Mouse (Mus musculus): ENCODE measurements around the gene Lgals4.

Gene Lgals4

DNA sequence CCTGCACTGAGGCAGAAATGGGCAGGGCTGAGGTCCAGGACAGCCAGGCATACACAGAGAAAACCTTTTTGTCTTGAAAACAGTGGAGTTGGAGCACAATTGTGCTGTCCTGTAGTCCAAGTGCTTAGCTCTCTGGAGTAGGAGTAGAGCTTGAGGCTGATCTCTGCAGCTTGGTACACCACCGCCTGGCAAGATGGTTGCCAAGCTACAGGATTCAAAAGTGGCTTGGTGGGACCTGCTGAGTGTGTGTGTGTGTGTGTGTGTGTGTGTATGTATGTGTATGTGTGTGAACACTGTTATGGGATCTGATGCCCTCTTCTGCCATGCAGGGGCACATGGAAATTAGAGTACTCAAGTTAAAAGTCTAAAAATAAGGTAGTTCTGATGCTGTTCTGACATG lies 11.1 kb upstream of the Lgals4 start:
- DNase-seq (ENCODE audit: low read depth) = no peak

- DNase-seq (ENCODE audit: low read depth) = no peak
Observed at GRCm38 (mm10) chr7:28822993-28823903, 10.4 kb upstream of the Lgals4 start.

- no peak for DNase-seq (ENCODE audit: low read depth)
Observed at GRCm38 (mm10) chr7:28823932-28824331, 9.7 kb upstream of the Lgals4 start.

DNA sequence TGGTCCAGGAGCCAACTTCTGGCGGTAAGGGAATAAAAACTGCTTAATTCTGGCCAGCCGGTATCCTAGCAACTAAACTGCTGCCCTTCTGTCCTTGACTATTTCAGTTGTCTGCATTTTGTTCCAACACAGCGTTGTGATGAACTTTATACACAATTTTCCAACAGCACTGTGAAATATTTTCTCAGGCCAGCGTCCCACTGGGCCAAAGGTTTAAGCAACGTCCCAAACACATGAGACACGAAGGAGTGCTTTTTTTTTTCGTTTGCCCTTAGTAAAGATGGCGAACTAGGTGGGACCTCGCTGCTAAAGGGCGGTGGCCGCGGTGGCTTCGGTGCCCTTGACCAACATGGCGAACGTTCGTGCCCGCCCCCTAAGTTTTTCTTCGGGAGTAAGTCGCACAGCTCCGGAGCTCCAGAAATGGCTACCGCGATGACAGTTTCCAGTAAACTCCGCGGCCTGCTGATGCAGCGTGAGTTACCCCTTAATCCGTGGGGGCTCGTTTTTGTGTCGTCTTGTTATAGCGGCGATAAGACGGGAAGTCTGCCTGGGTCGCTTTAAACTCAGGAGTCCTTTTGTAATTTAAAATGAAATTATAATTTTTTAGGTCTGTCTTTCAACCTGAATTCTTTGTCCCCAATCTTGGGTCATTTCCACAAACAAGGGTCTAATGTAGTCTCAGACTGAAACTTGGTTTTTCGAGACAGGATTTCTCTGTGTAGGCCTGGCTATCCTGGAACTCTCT lies 8.5 kb upstream of the Lgals4 start, which contains the start of gene Ech1:
TSS of gene Ech1 (plus strand) at position 277 of the 745 bp plus-strand sequence.
- DNase-seq (ENCODE audit: low read depth) = peak; percentile 99

DNA sequence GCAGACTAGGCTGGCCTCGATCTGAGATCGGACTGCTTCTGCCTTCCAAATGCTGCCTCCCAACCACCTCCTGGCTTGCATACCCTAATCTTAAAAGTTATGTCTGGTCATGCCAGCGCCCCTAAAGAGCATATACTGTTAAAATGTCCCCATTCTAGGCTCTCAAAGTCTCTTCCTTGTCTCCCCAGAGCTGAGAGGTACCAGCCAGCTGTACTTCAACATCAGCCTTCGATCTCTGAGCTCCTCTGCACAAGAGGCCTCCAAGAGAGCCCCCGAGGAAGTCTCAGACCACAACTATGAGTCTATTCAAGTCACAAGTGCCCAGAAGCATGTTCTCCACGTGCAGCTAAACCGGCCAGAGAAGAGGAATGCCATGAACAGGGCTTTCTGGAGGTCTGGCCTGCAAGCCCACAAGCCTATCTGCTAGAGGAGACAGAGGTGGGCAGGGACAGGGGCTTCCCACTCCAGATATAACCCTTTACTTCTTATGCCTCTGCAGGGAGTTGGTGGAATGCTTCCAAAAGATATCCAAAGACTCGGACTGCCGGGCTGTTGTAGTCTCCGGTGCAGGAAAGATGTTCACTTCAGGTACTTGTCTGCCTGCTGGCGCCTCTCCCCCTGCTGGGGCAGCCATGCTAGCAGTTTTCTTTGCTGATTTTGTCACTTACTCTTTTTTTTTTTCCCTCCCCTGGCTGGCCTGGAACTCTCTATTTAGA lies 7.8 kb upstream of the Lgals4 start:
- DNase-seq (ENCODE audit: low read depth) = no peak

- no peak for DNase-seq (ENCODE audit: low read depth)
Observed at GRCm38 (mm10) chr7:28826402-28826772, 7.3 kb upstream of the Lgals4 start.

GRCm38 (mm10) chr7:28827338-28827737 lies 6.3 kb upstream of the Lgals4 start:
- no peak for DNase-seq (ENCODE audit: low read depth)

DNA sequence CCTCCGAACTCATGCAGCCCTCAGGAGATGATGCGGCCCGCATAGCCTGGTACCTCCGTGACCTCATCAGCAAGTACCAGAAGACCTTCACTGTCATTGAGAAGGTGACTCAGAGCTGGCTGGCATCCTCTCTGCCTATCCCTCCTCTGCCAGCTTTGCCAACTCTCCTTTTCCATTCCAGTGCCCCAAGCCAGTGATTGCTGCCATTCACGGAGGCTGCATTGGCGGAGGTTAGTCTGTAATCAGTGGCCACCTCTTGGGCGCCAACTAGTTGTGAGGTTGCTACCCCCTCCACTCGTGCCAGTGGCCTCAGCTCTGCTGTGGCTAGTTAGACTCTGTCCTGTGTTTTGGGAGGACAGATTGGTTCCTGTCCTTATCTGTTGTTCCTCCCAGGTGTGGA lies 3.8 kb upstream of the Lgals4 start:
- DNase-seq (ENCODE audit: low read depth) = no peak

- no peak for DNase-seq (ENCODE audit: low read depth)
Observed at GRCm38 (mm10) chr7:28830981-28831380, 2.7 kb upstream of the Lgals4 start.

DNA sequence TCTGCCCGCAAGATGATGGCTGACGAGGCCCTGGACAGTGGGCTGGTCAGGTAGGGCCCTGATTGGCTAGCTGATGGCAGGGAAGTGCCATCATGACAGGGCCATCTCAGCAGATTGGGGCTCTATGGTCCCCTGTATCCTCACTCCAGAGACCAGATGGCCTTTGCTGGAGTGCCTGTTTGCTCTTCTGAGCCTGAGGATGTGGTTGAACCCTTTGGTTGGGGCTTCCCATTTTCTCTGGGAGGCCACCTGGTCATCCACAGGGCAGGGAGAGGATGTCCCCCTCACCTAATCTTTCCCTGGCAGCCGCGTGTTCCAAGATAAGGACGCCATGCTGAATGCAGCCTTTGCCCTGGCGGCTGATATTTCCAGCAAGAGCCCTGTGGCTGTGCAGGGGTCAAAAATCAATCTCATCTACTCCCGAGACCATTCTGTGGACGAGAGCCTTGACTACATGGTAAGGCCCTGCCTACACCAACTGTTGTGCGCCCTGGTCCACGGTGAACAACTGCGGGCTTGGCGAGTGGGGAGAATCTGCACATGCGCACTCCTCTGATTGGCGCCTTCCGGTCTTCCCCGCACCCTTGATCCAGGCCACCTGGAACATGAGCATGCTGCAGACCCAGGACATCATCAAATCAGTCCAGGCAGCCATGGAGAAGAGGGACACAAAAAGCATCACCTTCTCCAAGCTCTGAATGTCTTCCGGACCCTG lies 2.1 kb upstream of the Lgals4 start:
- DNase-seq (ENCODE audit: low read depth) = no peak

- no peak for DNase-seq (ENCODE audit: low read depth)
Observed at GRCm38 (mm10) chr7:28832137-28832536, 1.5 kb upstream of the Lgals4 start.

GRCm38 (mm10) chr7:28836936-28837335 lies 3.3 kb downstream of the Lgals4 start:
- DNase-seq (ENCODE audit: low read depth) = no peak

- DNase-seq (ENCODE audit: low read depth) = no peak
Observed at GRCm38 (mm10) chr7:28838331-28838730, 4.7 kb downstream of the Lgals4 start.

DNA sequence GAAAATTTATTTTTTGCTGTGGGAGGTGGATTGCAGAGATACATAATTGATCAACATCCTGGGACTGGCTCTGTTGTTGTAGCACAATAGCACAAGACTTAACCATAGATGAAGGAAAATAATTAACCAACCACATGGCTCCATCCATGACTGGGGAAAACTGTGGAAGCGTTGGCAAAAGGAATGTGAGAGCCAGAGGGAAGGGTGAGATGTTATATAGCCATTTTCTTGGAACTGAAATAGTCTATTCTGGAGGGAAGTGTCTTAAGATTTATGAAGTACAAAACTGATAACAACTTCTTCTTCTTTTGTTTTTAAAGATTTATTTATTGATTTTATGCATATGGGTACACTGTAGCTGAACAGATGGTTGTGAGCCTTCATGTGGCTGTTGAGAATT lies 13.6 kb downstream of the Lgals4 start:
- no peak for DNase-seq (ENCODE audit: low read depth)

DNA sequence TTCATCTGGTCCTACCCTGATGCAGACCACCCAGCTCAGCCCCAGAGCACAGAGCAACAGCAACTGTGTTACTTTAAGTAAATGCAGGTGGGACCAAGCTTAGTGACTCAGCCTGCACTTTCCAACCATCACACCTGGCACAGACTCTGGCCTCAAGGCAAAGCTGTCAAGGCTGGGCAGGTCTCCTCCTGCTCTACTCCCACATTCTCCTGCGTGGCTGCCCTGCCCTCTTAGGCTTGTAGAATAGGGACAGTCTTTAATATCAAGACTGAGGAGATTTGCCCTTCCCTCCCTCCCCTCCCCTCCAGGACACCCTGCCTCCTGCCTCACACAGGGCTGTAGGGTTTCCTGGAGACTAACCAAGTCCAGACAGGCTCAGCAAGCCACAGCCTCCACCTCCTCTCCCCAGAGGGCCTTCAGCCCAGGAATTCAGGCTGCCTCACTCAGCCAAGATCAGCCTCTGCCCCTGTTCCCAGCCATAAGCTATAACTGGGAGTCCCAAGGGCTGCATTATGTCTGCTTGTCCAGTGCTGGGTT lies 16.1 kb downstream of the Lgals4 start:
- DNase-seq (ENCODE audit: low read depth) = peak; percentile 59

- DNase-seq (ENCODE audit: low read depth) = no peak
Observed at GRCm38 (mm10) chr7:28850642-28851041, 17.0 kb downstream of the Lgals4 start.

- DNase-seq (ENCODE audit: low read depth) = no peak
Observed at GRCm38 (mm10) chr7:28859953-28860352, 26.3 kb downstream of the Lgals4 start.

DNA sequence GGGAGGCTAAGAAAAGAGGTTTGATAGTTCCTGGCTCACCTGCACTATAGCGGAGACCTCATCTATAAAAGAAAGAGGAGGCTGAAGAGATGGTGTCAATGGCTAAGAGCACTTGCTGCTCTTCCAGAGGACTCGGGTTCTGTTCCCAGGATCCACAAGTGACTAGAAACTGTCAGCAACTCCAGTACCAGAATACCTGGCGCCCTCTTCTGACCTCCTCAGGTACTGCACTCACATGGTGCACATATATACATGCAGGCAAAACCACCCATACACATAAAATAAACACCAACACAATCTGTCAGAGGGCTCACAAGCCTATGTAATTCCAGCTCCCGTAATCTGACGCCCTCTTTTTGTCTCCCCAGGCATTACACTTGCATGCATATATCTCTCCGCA lies 27.2 kb downstream of the Lgals4 start:
- no peak for DNase-seq (ENCODE audit: low read depth)

DNA sequence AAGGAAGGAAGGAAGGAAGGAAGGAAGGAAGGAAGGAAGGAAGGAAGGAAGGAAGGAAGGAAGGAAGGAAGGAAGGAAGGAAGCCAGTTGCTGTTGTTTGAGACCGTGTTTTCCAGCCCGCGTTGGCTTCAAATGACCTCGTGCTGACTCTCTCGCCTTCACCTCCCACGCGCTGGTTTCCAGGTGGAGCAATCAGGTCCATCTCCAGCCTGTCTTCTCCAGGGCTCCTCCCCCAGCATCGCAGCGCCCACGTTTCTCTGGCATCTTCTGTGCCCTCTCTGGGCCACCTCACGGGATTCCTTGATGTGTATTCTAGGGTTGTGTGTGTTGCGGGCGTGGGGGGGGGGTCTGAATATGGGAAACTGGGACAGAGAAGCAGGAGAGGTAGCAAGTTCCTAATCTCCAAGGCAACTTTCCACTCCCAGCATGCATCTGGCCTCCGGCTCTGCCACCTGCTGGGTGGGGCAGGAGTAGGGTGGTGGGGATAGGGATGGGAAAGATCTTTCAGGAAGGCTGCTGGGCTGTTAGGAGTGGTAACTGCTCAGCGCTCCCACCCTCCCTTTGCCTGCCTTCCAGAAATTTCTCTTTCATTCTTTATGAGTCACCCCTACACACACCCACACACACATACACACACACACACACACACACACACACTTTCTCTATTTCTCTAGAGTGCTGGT lies 29.3 kb downstream of the Lgals4 start:
- DNase-seq (ENCODE audit: low read depth) = peak; percentile 61

- DNase-seq (ENCODE audit: low read depth) = no peak
Observed at GRCm38 (mm10) chr7:28863540-28863939, 29.9 kb downstream of the Lgals4 start, which contains the start of gene Lgals7. Gene Lgals7, plus strand, starts transcription at chr7:28863853.

DNA sequence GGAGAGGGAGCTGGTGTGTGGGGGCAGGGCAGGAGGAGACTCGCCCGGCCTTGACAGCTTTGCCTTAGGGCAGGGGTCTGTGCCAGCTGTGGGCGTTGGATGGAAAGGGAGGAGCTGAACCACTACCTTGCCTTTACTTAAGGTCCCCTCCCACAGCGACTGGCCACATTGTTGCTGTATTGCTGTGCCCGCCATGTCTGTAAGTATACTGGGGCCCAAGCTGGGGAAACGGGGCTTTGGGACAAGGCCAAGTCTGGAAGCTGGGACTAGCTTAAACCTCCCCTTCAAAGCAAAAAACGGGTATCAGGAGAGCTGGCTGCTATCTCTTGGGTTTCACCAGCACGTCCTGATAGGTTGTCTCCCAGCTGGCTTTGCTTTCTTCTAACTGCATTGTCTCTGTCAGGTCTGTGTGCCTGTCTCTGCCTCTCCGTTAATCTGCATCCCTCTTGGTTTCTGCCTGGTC lies 30.7 kb downstream of the Lgals4 start:
- DNase-seq (ENCODE audit: low read depth) = no peak

Data from fibroblast of lung, adult 2 months (primary cell).